Mouse (Mus musculus) intestine, embryonic 14.5 days (tissue): ENCODE data around the gene Nup107. TPM values are rescaled to one million over a fixed set of nuclear protein-coding genes. Genes with fewer than 3 reads are reported as not detected.

ENCODE experiments used
- ATAC-seq: fragments of 200-750 bp; cut with Nextera tagmentation; replicated peaks from 2 replicates; pipeline ENCODE4 v1.8.0; 2017; ENCODE audit warnings: low read depth, moderate number of reproducible peaks, moderate TSS enrichment, moderate library complexity; ENCODE audit not compliant: low FRiP score, low TSS enrichment
- DNase-seq: peaks from one replicate; pipeline ENCODE4 v3.0.0-alpha.2; 2018; ENCODE audit warnings: low spot score
- H3K27ac ChIP-seq: fragments of 300-500 bp; sonication (generic); 2 replicates; pipeline ENCODE4 v1.5.1; 2014; ENCODE audit warnings: low read depth, mild to moderate bottlenecking, control low read depth
- H3K27me3 ChIP-seq: fragments of 300-500 bp; sonication (generic); replicated peaks from 2 replicates; pipeline ENCODE4 v1.6.1; 2014; ENCODE audit warnings: low read length, control low read depth; ENCODE audit not compliant: control insufficient read depth, insufficient read depth
- H3K36me3 ChIP-seq: fragments of 300-500 bp; sonication (generic); 2 replicates; pipeline ENCODE4 v1.6.1; 2014; ENCODE audit warnings: low read length, control low read depth; ENCODE audit not compliant: control insufficient read depth, insufficient read depth
- H3K4me1 ChIP-seq: fragments of 300-500 bp; sonication (generic); replicated peaks from 2 replicates; pipeline ENCODE4 v1.6.1; 2014; ENCODE audit warnings: low read length, control low read depth, mixed read lengths; ENCODE audit not compliant: control insufficient read depth, insufficient read depth
- H3K4me2 ChIP-seq: fragments of 300-500 bp; sonication (generic); 2 replicates; pipeline ENCODE4 v1.6.1; 2014; ENCODE audit warnings: low read length
- H3K4me3 ChIP-seq: fragments of 300-500 bp; sonication (generic); 2 replicates; pipeline ENCODE4 v1.5.1; 2014; ENCODE audit warnings: low read depth, low read length, control low read depth, mixed read lengths
- H3K9ac ChIP-seq: fragments of 300-500 bp; sonication (generic); 2 replicates; pipeline ENCODE4 v1.6.1; 2014; ENCODE audit warnings: mild to moderate bottlenecking, low read length
- H3K9me3 ChIP-seq: fragments of 300-500 bp; sonication (generic); 2 replicates; pipeline ENCODE4 v1.6.1; 2016; ENCODE audit warnings: low read length, control low read depth; ENCODE audit not compliant: control insufficient read depth
- WGBS: fragments of 180-500 bp; shearing (Covaris S2); extraction: QIAGEN DNeasy Blood & Tissue Kit; methylation state at CpG from one replicate; pipeline ENCODE4 v1.1.7; 2014; 5-methylcytosine and 5-hydroxymethylcytosine counted together
- polyA plus RNA-seq: library from polyadenylated mRNA; unstranded; fragments of >200 nt; fragmentation: Nextera tagmentation; extraction: Ambion mirVana; gene quantifications from 2 replicates; pipeline ENCODE4 v1.2.1, GENCODE M21; 2014

The Nup107 gene
- polyA plus RNA-seq, 1 experiment from 2014 or later = 60.8 TPM

DNA sequence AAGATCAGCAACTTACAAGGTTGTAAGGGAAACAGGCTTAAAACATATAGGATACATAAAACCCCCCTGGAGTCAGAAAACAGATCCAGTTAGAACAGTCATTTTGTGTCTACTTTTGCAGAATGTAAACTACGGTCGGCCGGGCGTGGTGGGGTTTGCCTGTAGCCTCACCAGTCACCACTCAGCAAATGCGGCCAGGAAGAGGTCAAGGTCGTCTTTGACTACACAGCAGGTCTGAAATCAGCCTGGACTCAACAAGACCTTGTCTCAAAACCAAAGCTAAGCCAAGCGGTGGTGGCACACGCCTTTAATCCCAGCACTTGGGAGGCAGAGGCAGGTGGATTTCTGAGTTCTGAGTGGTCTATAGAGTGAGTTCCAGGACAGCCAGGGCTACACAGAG, 19.1 kb upstream of the Nup107 start:
- ATAC-seq (no peak), DNase-seq (no peak)
- H3K4me1 ChIP-seq = no peaks in the 10 kb centered on the region
- H3K27me3 ChIP-seq = no peaks in the 10 kb centered on the region
- H3K4me3 ChIP-seq = no peak overlapping the region
- H3K9me3 ChIP-seq = no peaks in the 10 kb centered on the region
- H3K9ac ChIP-seq = no peak overlapping the region
- no peak overlapping the region for H3K27ac ChIP-seq
- peaks cover 55% of the 10 kb centered on the region for H3K36me3 ChIP-seq
- WGBS = 93% methylated on average over 8 of the region's 8 CpGs
- no peak overlapping the region for H3K4me2 ChIP-seq

DNA sequence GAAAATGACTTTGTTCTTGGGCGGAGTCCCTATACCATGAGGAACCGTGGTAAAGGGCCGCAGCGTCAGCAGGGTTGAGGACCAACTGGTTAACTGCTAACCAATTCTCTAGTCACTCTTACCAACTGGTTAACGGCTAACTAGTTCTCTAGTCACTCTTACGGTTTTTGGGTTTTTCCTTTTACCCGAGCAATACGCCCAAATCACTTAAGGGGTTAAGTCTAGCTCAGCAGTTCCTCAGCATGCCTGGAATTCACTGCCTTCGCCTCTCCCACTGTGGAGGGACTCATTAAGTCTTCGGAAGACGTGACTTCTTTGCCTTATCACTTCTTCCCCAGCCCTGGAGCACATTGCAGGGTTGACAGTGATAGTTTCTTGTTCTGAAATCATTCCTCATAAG, 18.0 kb upstream of the Nup107 start:
- ATAC-seq (no peak), DNase-seq (no peak)
- no peak overlapping the region for H3K9ac ChIP-seq
- 81% methylated on average over 11 of the region's 11 CpGs for WGBS
- H3K36me3 ChIP-seq = peaks cover 45% of the 10 kb centered on the region
- no peaks in the 10 kb centered on the region for H3K27me3 ChIP-seq
- no peak overlapping the region for H3K27ac ChIP-seq
- no peak overlapping the region for H3K4me2 ChIP-seq
- H3K4me1 ChIP-seq = no peaks in the 10 kb centered on the region
- H3K4me3 ChIP-seq = no peak overlapping the region
- H3K9me3 ChIP-seq = no peaks in the 10 kb centered on the region

DNA sequence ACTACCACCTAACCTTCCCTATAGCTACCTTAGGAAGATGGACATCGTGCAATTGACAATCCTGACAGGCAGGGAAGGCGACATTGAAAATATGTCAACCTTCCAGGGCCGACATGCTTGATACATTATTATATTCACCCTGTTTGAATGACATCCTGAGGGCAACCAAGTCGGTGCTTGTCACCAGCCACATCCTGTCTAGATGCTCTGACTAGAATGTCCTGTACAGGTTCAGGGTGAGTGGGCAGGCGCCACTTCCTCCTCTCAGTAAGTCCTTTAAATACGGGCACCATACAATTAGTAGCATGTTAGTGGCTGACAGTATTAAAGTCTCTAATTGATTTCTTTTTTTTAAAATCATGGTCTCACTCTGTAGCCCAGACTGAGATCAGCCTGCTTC, 15.6 kb upstream of the Nup107 start:
- 84% methylated on average over 6 of the region's 6 CpGs for WGBS
- peaks cover 24% of the 10 kb centered on the region for H3K36me3 ChIP-seq
- H3K4me3 ChIP-seq = no peak overlapping the region
- no peaks in the 10 kb centered on the region for H3K9me3 ChIP-seq
- no peak overlapping the region for H3K27ac ChIP-seq
- no peaks in the 10 kb centered on the region for H3K27me3 ChIP-seq
- DNase-seq = no peak
- ATAC-seq = no peak
- H3K9ac ChIP-seq = no peak overlapping the region
- no peaks in the 10 kb centered on the region for H3K4me1 ChIP-seq
- no peak overlapping the region for H3K4me2 ChIP-seq

DNA sequence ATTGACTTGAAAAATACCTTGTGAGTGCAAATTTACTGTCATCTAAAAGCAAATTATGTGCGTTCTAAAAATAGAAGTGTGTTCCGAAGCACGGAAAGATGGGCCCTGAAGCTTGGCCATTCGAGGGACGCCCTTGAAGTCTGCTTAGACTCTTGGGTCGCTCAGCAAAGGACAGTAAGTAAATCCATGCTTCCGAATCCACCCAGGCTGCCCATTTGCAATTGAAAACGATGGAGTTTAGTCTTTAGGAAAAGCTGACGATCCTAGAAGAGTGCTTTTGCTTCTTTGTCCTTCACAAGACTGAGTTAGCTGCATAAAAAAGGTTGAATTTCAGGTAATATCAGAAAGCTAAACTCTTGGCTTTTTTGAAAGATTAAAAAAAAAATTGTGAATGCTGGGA, 13.4 kb upstream of the Nup107 start:
- 55% methylated on average over 9 of the region's 9 CpGs for WGBS
- Histone ChIP-seq H3K9ac (no peak overlapping the region), H3K27ac (no peak overlapping the region), H3K4me2 (no peak overlapping the region), H3K4me3 (no peak overlapping the region), H3K36me3 (peaks cover 4% of the 10 kb centered on the region; the same call in 1 of the 2 replicates), H3K27me3 (no peaks in the 10 kb centered on the region), H3K9me3 (no peaks in the 10 kb centered on the region), H3K4me1 (no peaks in the 10 kb centered on the region)
- ATAC-seq = no peak
- DNase-seq = no peak

DNA sequence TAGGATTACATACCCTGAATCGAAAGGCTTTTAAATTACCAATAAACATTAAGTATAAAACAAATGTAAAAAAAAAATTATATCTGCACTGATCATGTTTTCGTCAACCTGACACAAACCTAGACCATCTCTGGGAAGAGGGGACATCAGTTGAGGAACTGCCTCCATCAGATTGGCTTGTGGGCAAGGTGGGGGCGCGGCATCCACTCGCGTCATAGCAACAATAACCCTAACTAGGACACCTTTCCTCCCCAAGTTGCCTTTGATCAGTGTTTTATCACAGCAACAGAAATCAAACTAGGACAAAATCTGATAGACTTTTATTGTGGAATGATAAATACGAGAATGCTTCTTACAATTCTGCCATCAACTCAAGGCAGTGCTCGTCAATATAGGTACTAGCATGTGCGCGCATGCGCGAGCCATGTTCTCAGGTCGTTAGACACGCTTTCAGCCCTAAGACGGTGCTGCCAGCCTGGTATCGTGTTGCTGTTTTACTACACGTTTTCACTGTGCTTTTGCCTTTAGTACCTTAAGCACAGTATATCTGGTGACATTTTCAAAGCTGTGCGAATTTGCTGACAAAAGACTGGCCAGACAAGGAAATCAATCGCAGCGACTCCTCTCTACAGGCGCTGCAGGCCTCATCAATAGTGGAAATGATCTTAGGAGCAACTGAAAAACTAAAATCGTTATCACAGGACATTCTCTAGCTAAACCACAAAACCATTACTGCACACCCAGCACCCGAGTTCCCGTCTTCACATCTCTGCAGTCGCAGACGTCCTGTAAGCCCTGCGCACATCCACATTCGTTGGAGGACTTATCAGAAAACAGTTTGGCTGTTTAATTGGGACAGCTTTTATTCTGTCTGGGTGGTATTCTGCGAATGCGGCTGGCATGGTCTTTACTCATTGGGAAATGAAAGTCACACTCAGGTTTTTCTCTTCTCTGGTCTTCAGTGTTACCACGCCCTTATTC, 11.7 kb upstream of the Nup107 start:
- DNase-seq = no peak
- H3K27me3 ChIP-seq = no peaks in the 10 kb centered on the region
- 86% methylated on average over 31 of the region's 31 CpGs for WGBS
- H3K9me3 ChIP-seq = no peaks in the 10 kb centered on the region
- no peak overlapping the region for H3K27ac ChIP-seq
- no peak overlapping the region for H3K9ac ChIP-seq
- no peak overlapping the region for H3K4me3 ChIP-seq
- no peak for ATAC-seq
- H3K4me2 ChIP-seq = no peak overlapping the region
- H3K36me3 ChIP-seq = no peaks in the 10 kb centered on the region
- no peaks in the 10 kb centered on the region; the same call in 1 of the 2 replicates for H3K4me1 ChIP-seq

DNA sequence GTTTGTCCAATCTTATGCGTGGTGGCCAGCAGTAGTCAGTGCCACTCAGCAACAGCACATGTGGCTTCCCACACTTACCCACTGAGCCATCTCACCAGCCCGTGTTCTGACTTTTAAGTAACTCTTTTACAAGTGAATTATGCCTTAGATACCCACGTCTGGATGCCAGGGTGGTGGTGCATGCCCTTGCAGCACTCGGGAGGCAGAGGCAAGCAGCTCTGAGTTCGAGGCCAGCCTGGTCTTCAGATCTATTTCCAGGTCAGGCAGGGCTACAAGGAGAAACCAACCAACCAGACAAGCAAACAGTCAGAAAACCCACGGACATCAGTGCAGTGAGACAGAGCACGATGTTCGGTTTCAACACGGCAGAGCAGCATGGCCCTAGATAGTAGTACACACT, 9.4 kb upstream of the Nup107 start:
- ATAC-seq (no peak), DNase-seq (no peak)
- Histone ChIP-seq H3K4me1 (no peaks in the 10 kb centered on the region; the same call in 1 of the 2 replicates), H3K9ac (no peak overlapping the region), H3K4me3 (no peak overlapping the region), H3K27me3 (no peaks in the 10 kb centered on the region), H3K9me3 (no peaks in the 10 kb centered on the region), H3K27ac (no peak overlapping the region), H3K4me2 (no peak overlapping the region), H3K36me3 (no peaks in the 10 kb centered on the region)
- 93% methylated on average over 9 of the region's 9 CpGs for WGBS

DNA sequence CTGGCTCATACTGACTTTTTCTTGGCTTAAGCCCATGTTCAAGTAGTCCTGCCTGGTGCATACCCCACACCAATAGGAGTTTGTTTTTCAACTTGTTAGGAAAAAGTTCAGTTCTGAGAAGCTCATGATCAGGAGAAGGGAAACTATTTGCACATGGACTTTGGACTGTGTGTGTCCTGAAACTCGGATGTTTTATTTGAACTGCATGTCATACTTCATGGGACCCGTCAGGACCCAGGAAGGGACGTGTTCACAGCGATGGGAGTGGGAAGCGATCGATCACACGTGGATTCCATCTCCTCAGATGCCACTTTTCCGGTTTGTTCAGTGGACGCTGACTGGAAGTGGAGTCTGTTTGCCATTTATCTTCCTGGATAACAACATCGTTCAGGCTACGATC, 7.3 kb upstream of the Nup107 start:
- H3K36me3 ChIP-seq = no peaks in the 10 kb centered on the region
- H3K27ac ChIP-seq = no peak overlapping the region
- no peaks in the 10 kb centered on the region for H3K27me3 ChIP-seq
- DNase-seq (no peak), ATAC-seq (no peak)
- no peak overlapping the region for H3K4me2 ChIP-seq
- 75% methylated on average over 11 of the region's 11 CpGs for WGBS
- no peaks in the 10 kb centered on the region; the same call in 1 of the 2 replicates for H3K4me1 ChIP-seq
- H3K4me3 ChIP-seq = no peak overlapping the region
- H3K9ac ChIP-seq = no peak overlapping the region
- H3K9me3 ChIP-seq = 0 out of 2 replicates have a peak, but pooled peaks cover 4% of the 10 kb centered on the region

DNA sequence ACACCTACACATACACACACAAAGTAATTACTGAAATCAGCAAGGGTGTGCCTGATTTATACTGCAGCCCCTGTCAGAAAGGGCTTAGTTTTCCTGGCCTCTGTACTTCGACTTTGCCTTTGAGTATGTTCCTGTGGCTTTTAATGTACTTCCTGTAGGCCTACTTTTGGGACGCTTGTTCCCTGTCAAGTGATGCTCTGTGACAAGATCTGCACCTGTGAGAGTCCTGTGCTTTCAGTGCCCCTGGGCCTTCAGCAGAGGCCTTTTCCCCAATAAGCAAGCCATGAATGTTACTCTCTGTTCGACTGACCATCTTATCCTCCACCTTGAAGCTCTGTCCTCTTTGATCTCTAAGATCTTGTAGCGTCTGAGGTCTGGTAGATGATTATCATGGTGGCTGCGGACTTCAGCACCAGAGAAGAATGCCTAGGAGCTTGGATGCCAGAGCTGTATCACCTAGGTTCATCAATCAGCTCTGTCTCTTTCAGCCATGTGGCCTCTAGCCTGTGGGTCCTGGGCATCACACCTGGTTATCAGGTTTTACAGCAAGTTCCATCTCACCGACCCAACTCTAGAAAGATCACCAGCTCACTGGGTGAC, 6.0 kb upstream of the Nup107 start:
- WGBS = 76% methylated on average over 6 of the region's 6 CpGs
- no peak for ATAC-seq
- DNase-seq = no peak

More for the DNA sequence above, 6.0 kb upstream of the Nup107 start:
- no peak overlapping the region for H3K4me3 ChIP-seq
- H3K9me3 ChIP-seq = 0 out of 2 replicates have a peak, but pooled peaks cover 4% of the 10 kb centered on the region
- H3K27ac ChIP-seq = no peak overlapping the region
- H3K36me3 ChIP-seq = no peaks in the 10 kb centered on the region
- no peaks in the 10 kb centered on the region for H3K27me3 ChIP-seq
- H3K9ac ChIP-seq = no peak overlapping the region
- H3K4me1 ChIP-seq = peaks cover 4% of the 10 kb centered on the region; the same call in 1 of the 2 replicates
- no peak overlapping the region for H3K4me2 ChIP-seq
